Mouse (Mus musculus): Measurements from ENCODE around the gene Osbpl10.

DNA sequence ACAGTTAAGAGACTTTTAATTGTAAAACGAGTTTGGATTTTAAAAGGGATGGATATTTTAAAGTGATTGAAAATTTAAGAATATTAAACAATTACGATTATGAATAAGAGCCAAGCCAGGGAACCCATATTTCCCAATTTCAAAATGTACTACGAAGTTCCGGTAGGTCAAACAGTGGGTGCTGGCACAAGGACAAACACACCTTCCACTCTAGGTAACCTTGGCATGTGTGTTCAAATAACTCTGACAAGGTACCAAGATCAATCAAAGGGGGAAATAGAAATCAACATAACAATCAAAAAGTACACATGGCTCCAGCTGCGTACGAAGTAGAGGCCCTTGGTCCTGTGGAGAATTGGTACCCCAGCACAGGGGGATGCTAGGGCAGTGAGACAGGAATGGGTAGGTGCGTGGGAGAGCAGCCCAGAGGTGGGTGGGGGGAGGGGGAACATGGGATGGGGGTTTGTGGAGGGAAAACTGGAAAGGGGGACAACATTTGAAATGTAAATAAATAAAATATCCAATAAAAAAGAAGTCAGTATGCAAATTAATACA is 294.8 kb downstream of the Osbpl10 start:
- TF ChIP-seq CTCF (IDR thresholded peaks at IDR 0.05; ENCODE audit: insufficient read depth, low read depth, low read length): no peak
- no peak for TF ChIP-seq POLR2A (IDR thresholded peaks at IDR 0.05; ENCODE audit: insufficient read depth, low read depth, low read length)
